Mouse (Mus musculus): ENCODE results near the gene Tsc22d3. TPM values are rescaled to one million over a fixed set of nuclear protein-coding genes. Genes with fewer than 3 reads are reported as not detected.
"Not testable (repeated sequence)": the region's sequence is repeated elsewhere in the genome, so short reads cannot be mapped to it uniquely, and the experiment has no call there.

The Tsc22d3 gene
- polyA plus RNA-seq, 1 experiment, result 0.07 TPM

DNA sequence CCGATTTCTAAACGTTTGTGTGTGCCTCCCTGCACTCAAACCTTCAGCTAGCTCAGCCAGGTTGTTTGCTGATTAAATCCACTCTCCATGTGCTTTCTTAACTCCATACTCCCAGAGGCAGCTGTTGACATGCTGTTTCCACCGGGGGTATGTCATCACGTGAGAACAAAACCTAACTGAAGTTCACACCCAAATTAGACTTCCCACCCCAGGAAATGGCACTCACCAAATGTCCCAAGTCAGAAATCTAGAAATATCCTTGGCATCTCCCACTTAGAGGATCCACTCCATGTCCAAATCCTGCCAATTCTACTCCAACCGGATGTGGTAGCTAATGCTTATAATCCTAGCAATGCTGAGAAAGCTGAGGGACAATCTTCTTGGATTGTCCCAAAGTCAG, 100.2 kb downstream of the Tsc22d3 start:
- no peaks in the 10 kb centered on the region for H3K36me3 ChIP-seq (ENCODE audit: control insufficient read depth)
- H3K4me3 ChIP-seq (replicated peaks), result no peak overlapping the region
- no peaks in the 10 kb centered on the region for H3K27me3 ChIP-seq (ENCODE audit: control insufficient read depth)
- no peak for TF ChIP-seq TAL1 (IDR thresholded peaks at IDR 0.05; ENCODE audit: low read length)
- no peak for TF ChIP-seq GATA1 (IDR thresholded peaks at IDR 0.05; ENCODE audit: low read length)
- peaks cover 8% of the 10 kb centered on the region for H3K4me1 ChIP-seq (ENCODE audit: control insufficient read depth)
- no peaks in the 10 kb centered on the region for H3K9me3 ChIP-seq (ENCODE audit: control insufficient read depth, low read length)

DNA sequence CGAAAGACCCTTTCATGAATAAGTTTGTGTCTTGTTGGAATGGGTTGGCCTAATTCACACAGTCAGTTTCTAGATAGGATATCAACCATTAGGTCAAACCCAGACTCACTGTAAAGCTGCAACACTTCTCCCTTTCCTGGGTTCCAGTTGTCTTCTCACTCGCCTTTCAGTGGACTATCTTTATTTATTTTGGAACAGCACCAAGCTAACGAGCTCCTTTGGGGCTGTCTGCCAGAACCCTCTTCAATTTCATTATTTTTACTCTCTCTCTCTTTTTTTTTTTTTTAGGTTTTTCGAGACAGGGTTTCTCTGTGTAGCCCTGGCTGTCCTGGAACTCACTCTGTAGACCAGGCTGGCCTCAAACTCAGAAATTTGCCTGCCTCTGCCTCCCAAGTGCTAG, 102.0 kb downstream of the Tsc22d3 start:
- not testable (repeated sequence) for H3K27me3 ChIP-seq (ENCODE audit: control insufficient read depth); H3K4me1 ChIP-seq (ENCODE audit: control insufficient read depth); H3K9me3 ChIP-seq (ENCODE audit: control insufficient read depth, low read length); H3K4me3 ChIP-seq (replicated peaks); H3K36me3 ChIP-seq (ENCODE audit: control insufficient read depth)

DNA sequence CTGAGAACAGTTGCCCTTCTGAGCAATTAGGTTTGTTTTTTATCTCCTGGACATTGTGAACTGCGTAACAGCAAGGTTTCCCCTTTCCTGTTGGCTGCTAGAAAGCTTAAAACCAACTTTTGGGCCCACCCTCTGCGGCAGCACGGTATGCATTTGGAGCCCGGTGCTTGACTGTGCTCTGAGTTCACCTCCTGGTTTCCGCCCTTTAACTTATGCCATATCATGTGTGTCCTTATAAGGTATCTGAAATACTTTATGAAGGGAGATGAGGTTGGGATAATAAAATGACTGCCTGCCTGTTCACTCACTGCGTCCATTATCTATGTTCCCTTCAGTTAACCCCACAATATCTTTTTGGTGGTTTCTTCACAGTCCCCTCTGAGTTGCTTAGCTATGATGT, 106.3 kb downstream of the Tsc22d3 start:
- TF ChIP-seq TAL1 (IDR thresholded peaks at IDR 0.05; ENCODE audit: low read length) (no peak), GATA1 (IDR thresholded peaks at IDR 0.05; ENCODE audit: low read length) (no peak)
- no peaks in the 10 kb centered on the region for H3K9me3 ChIP-seq (ENCODE audit: control insufficient read depth, low read length)
- no peaks in the 10 kb centered on the region for H3K36me3 ChIP-seq (ENCODE audit: control insufficient read depth)
- H3K4me3 ChIP-seq (replicated peaks), result no peak overlapping the region
- H3K27me3 ChIP-seq (ENCODE audit: control insufficient read depth), result no peaks in the 10 kb centered on the region
- no peaks in the 10 kb centered on the region for H3K4me1 ChIP-seq (ENCODE audit: control insufficient read depth)

DNA sequence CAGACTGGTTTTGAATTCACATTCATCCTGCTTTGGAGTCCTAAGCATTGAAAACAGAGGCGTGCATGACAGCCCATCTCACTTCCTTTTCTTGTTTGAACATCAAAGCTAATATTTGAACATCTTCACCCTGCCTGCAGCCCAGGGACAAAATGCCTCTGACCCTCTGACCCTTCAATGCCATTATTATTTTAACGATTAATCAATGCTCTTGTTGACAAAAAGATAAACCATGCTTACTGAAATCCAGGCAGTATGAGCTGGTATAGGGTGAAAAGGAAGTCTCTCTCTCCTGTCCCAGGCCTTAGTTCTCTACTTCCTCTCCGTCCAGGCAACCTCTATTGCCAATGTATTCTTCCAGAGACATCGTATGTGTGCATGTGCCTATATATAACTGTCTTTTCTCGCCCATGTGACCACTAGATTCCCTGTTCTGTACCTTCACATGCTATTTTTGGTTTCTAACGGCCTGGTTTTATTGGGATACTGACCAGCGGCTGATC, 106.9 kb downstream of the Tsc22d3 start:
- Histone ChIP-seq H3K36me3 (ENCODE audit: control insufficient read depth) (no peaks in the 10 kb centered on the region), H3K4me3 (replicated peaks) (no peak overlapping the region), H3K27me3 (ENCODE audit: control insufficient read depth) (no peaks in the 10 kb centered on the region), H3K9me3 (ENCODE audit: control insufficient read depth, low read length) (no peaks in the 10 kb centered on the region), H3K4me1 (ENCODE audit: control insufficient read depth) (no peaks in the 10 kb centered on the region)
- no peak for TF ChIP-seq GATA1 (IDR thresholded peaks at IDR 0.05; ENCODE audit: low read length)
- TF ChIP-seq TAL1 (IDR thresholded peaks at IDR 0.05; ENCODE audit: low read length), result no peak

DNA sequence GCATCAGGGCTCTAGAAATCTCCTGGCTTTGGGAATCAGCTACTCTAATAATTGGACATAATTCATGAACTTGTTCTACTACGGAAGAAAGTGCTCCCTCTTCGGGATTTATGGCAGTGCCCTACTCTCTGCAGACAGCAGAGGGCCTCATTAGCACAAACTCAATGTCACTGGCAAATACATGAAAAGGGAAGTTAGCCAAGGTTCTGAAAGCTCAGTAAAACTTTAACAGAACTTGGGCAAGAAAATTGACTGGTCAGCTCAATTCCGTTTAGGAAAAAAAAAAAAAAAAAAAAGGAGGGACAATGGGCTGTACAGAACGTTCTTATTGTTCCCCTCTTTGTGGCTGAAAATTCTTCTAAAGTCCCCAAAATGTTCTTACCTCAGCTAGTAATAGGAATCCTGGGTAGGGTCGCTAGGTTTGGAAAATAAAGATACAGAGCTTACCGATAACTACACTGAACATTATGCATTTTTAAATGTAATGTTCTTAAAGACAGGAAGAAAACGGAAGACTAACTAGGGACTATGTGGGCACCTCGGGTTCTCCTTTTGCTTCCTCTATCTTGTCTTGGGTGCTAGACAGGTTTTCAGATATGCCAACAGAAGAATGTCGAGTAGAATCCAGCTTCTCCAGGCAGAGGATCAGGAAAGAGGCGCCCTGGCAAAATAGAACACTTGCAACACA, 108.4 kb downstream of the Tsc22d3 start:
- TF ChIP-seq GATA1 (IDR thresholded peaks at IDR 0.05; ENCODE audit: low read length) (no peak), TAL1 (IDR thresholded peaks at IDR 0.05; ENCODE audit: low read length) (no peak)
- Histone ChIP-seq H3K27me3 (ENCODE audit: control insufficient read depth) (no peaks in the 10 kb centered on the region), H3K4me1 (ENCODE audit: control insufficient read depth) (no peaks in the 10 kb centered on the region), H3K36me3 (ENCODE audit: control insufficient read depth) (no peaks in the 10 kb centered on the region), H3K4me3 (replicated peaks) (no peak overlapping the region), H3K9me3 (ENCODE audit: control insufficient read depth, low read length) (no peaks in the 10 kb centered on the region)

DNA sequence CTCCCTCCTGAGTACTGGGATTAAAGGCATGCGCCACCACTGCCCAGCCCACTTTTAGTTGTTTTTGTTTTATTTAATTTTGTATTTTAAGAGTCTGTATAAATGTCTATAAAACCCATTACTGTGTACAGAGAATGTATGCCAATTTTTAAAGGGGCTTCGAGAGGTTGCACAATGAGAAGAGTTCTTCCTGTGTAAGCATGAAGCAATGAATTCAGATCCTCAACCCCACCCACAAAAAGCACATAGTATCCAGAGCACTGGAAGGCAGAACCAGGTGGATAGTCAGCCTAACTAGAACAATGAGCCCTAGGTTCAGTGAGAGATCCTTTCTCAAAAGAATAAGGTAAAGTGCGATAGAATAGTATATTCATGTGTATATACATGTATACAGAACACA, 110.3 kb downstream of the Tsc22d3 start:
- TF ChIP-seq GATA1 (IDR thresholded peaks at IDR 0.05; ENCODE audit: low read length) (no peak), TAL1 (IDR thresholded peaks at IDR 0.05; ENCODE audit: low read length) (no peak)
- Histone ChIP-seq H3K9me3 (ENCODE audit: control insufficient read depth, low read length) (no peaks in the 10 kb centered on the region), H3K36me3 (ENCODE audit: control insufficient read depth) (no peaks in the 10 kb centered on the region), H3K4me3 (replicated peaks) (no peak overlapping the region), H3K27me3 (ENCODE audit: control insufficient read depth) (no peaks in the 10 kb centered on the region), H3K4me1 (ENCODE audit: control insufficient read depth) (no peaks in the 10 kb centered on the region)

Other genes starting within 250 kb of the Tsc22d3 start
- 0.06 and 0.42 TPM in 2 replicates for gene Prps1, start 144.0 kb downstream of the Tsc22d3 start, polyA plus RNA-seq (2012)
- gene Mid2, start 63.9 kb upstream of the Tsc22d3 start, polyA plus RNA-seq (2012), result not detected in 2 replicates
- gene Tex13b, start 212.8 kb upstream of the Tsc22d3 start, polyA plus RNA-seq (2012), result not detected in 2 replicates